Mouse (Mus musculus): ENCODE results near the gene P2rx2. TPM values are rescaled to one million over a fixed set of nuclear protein-coding genes. Genes with fewer than 3 reads are reported as not detected.

P2rx2 gene
- not detected for total RNA-seq (2023)

DNA sequence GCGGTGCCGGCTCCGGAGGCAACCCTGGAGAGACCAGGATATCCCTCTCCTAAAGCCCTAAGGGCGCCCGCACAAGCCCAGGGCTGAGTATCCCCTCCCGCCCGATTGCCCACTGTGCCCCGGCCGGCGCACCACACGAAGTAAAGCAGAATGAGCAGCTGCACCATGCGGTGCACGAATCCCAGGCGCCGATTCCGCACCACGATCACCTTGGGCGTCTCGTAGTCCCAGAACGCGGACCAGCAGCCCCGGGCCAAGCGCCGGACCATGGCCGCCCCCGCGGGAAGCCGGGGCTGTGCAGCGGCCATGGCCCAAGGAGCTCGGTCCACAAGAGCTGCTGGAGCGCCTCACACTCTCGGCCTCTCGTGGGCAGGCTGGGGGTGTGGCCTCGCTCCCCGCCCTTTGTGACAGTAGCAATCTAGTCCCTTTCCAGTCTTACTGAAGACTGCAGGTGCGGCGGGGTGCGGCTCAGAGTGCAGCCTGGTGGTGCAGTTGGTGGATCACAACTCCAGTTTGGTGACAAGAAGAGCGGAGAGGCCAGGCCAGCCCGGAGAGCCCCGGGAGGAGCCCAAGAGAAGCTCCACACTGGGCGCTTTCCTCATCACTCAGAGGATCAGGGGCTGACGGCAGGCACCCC, at the start of gene P2rx2:
TSS of gene P2rx2 (minus strand) at position 565 of the 637 bp plus-strand sequence.

DNA sequence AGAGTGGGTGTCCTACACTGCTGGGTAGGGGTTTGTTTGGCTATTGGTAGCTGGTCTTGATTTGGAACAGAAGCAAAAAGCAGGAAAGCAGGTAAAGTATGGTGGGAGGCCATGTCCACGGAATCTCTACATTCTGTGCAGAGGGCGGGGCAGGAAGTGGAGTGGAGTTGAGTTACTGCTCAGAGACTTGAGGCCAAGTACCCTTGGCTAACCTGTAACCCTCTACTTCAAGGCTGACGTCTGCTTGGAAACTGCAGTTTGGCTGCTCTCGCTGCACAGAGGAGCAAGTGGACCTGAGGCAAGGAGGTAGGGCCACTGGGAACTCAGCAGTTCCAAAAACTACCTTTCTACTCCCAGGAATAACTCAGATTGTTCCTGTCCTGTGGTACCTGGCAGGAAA, 1.5 kb upstream of the P2rx2 start, which contains the start of gene Lrcol1:
TSS of gene Lrcol1 (plus strand) at position 207 of the 400 bp plus-strand sequence.

Other genes with a start within 250 kb of the P2rx2 start
- under 1 TPM; 0.13 to 0.35 TPM for gene Gm35315, start 248.8 kb downstream of the P2rx2 start, total RNA-seq (2023)
- under 1 TPM in 1 of 2 experiments, not detected in 1; 0.13 TPM for gene Plcxd1, start 243.2 kb downstream of the P2rx2 start, total RNA-seq (2023)
- 10 to 100 TPM; 44.7 to 48.2 TPM for gene Gtpbp6, start 235.0 kb downstream of the P2rx2 start, total RNA-seq (2023)
- gene Zfp605, start 233.1 kb downstream of the P2rx2 start, total RNA-seq (2023): 1 to 10 TPM; 3.1 to 3.8 TPM
- gene Chfr, start 207.4 kb downstream of the P2rx2 start, total RNA-seq (2023): 10 to 100 TPM; 68.8 to 71.2 TPM
- gene Golga3, start 166.5 kb downstream of the P2rx2 start, total RNA-seq (2023): 10 to 100 TPM; 22.5 to 23.7 TPM
- gene Ankle2, start 112.2 kb downstream of the P2rx2 start, total RNA-seq (2023): 10 to 100 TPM; 48.0 to 51.1 TPM
- 10 to 100 TPM; 11.7 to 13.5 TPM for gene Pgam5, start 73.3 kb downstream of the P2rx2 start, total RNA-seq (2023)
- gene Pxmp2, start 57.0 kb downstream of the P2rx2 start, total RNA-seq (2023): 1 to 10 TPM; 3.3 to 3.4 TPM
- 10 to 100 TPM; 25.1 to 27.5 TPM for gene Pole, start 56.9 kb downstream of the P2rx2 start, total RNA-seq (2023)
- not detected for gene Lrcol1, start 1.5 kb upstream of the P2rx2 start, total RNA-seq (2023)
- 100 to 1,000 TPM; 103 to 104 TPM for gene Fbrsl1, start 105.3 kb upstream of the P2rx2 start, total RNA-seq (2023)
- gene Galnt9, start 201.1 kb upstream of the P2rx2 start, total RNA-seq (2023): 1 to 10 TPM; 4.9 to 8.8 TPM